Mouse (Mus musculus): ENCODE measurements around the gene Srek1ip1. TPM values are rescaled to one million over a fixed set of nuclear protein-coding genes. Genes with fewer than 3 reads are reported as not detected.

Srek1ip1 gene
- polyA plus RNA-seq, 2 experiments = 7.3 to 8.0 TPM

GRCm38 (mm10) chr13:104886308-104887032, 94.2 kb downstream of the Srek1ip1 start:
- ATAC-seq (ENCODE audit: insufficient read depth) = no peak
- peaks cover 0 to 2% of the 10 kb centered on the region in 2 experiments; a peak in 2 of 4 replicates for H3K4me1 ChIP-seq (replicated peaks; ENCODE audit: control insufficient read depth in 2 of 2, insufficient read depth in 2 of 2, low read length in 1 of 2)
- 41% methylated on average over 8 of the region's 8 CpGs for WGBS (ENCODE audit: insufficient replicate concordance)

More at GRCm38 (mm10) chr13:104886308-104887032, 94.2 kb downstream of the Srek1ip1 start:
- TF ChIP-seq CTCF (IDR thresholded peaks at IDR 0.05; ENCODE audit: low read depth) = no peak
- no peak for TF ChIP-seq EP300 (IDR thresholded peaks at IDR 0.05; ENCODE audit: low read depth)
- H3K4me2 ChIP-seq (ENCODE audit: low read depth) = no peak overlapping the region
- DNase-seq (ENCODE audit: low read depth in 3 of 3, low spot score in 3 of 3) = no peak
- no peak overlapping the region for H3K9ac ChIP-seq (replicated peaks)
- no peaks in the 10 kb centered on the region for H3K36me3 ChIP-seq (replicated peaks; ENCODE audit: control insufficient read depth, insufficient read depth, low read depth)
- H3K9me3 ChIP-seq (ENCODE audit: control insufficient read depth, low read length) = no peaks in the 10 kb centered on the region
- no peaks in the 10 kb centered on the region for H3K27me3 ChIP-seq (ENCODE audit: control insufficient read depth, insufficient read depth, low read length)
- no peak overlapping the region for H3K27ac ChIP-seq
- no peak overlapping the region for H3K4me3 ChIP-seq (ENCODE audit: insufficient read depth in 1 of 2, low read depth in 2 of 2, low read length in 2 of 2)

Other genes starting within 250 kb of the Srek1ip1 start
- gene Cwc27, start 24.7 kb downstream of the Srek1ip1 start, polyA plus RNA-seq (2012; rRNA removed) = 2.8 and 4.9 TPM in 2 replicates
- gene Cwc27, start 24.7 kb downstream of the Srek1ip1 start, polyA plus RNA-seq (2014; fragmentation: Nextera tagmentation; extraction: Ambion mirVana) = 7.2 and 7.8 TPM in 2 replicates
- gene Shisal2b, start 71.4 kb downstream of the Srek1ip1 start, polyA plus RNA-seq (2012; rRNA removed) = not detected in 2 replicates
- not detected in 2 replicates for gene Shisal2b, start 71.4 kb downstream of the Srek1ip1 start, polyA plus RNA-seq (2014; fragmentation: Nextera tagmentation; extraction: Ambion mirVana)

Measured in liver, embryonic 14.5 days (tissue).